9 mouse cellular contexts compared by ENCODE assay signal in genomic region chr8:70487993-70488796, GRCm38 (mm10). TPM values are rescaled to one million over a fixed set of nuclear protein-coding genes. Genes with fewer than 3 reads are reported as not detected.
A peak's percentile ranks its signal among the peaks of the same experiment; 100 is the strongest.
DNase-seq lines count a peak whose midpoint lies in the region; ATAC-seq and TF ChIP-seq lines count a peak whose summit lies in the region.
"Had no signal": no experiment of that assay in that cellular context is flagged by ENCODE, and none has a peak within 500 bp of the region (broad histone marks: within the 10 kb centered on the region; RNA-seq: fewer than 3 reads in every experiment).

No protein-coding gene starts in this region.

- peak overlapping the region; percentile 48 for H3K4me3 ChIP-seq in heart, embryonic 13.5 days
- H3K4me3 ChIP-seq in embryonic facial prominence, embryonic 11.5 days (ENCODE audit: low read depth, low read length) = peak overlapping the region; percentile 8
- H3K4me3 ChIP-seq in intestine, postnatal 0 days (ENCODE audit: low read depth, low read length) = peak overlapping the region; percentile 39
- H3K4me3 ChIP-seq in lung, embryonic 15.5 days = peak overlapping the region; percentile 13
- H3K4me3 ChIP-seq in stomach, embryonic 14.5 days (ENCODE audit: low read depth, low read length) = peak overlapping the region; percentile 26

- H3K4me1 ChIP-seq in heart, embryonic 13.5 days = peaks cover 47% of the 10 kb centered on the region
- H3K4me1 ChIP-seq in embryonic facial prominence, embryonic 11.5 days (ENCODE audit: control insufficient read depth, insufficient read depth, low read length) = peaks cover 13% of the 10 kb centered on the region
- peaks cover 6% of the 10 kb centered on the region; the same call in 1 of the 2 replicates for H3K4me1 ChIP-seq in intestine, postnatal 0 days (replicated peaks; ENCODE audit: control insufficient read depth, insufficient read depth, low read length)
- peaks cover 75% of the 10 kb centered on the region for H3K4me1 ChIP-seq in lung, embryonic 15.5 days
- H3K4me1 ChIP-seq in stomach, embryonic 14.5 days (ENCODE audit: control insufficient read depth, insufficient read depth, low read length) = peaks cover 25% of the 10 kb centered on the region

- peak overlapping the region; percentile 69 for H3K4me2 ChIP-seq in heart, embryonic 13.5 days
- H3K4me2 ChIP-seq in embryonic facial prominence, embryonic 11.5 days (ENCODE audit: low read depth, low read length) = peak overlapping the region; percentile 55
- peak overlapping the region; percentile 65 for H3K4me2 ChIP-seq in intestine, postnatal 0 days (replicated peaks; ENCODE audit: low read depth)
- H3K4me2 ChIP-seq in lung, embryonic 15.5 days = peak overlapping the region; percentile 82
- H3K4me2 ChIP-seq in stomach, embryonic 14.5 days (replicated peaks; ENCODE audit: low read depth, low read length) = peak overlapping the region; percentile 46

- H3K9me3 ChIP-seq in heart, embryonic 13.5 days = no peaks in the 10 kb centered on the region
- no peaks in the 10 kb centered on the region for H3K9me3 ChIP-seq in embryonic facial prominence, embryonic 11.5 days (replicated peaks; ENCODE audit: control insufficient read depth, low read length)
- H3K9me3 ChIP-seq in intestine, postnatal 0 days (ENCODE audit: control insufficient read depth) = no peaks in the 10 kb centered on the region
- no peaks in the 10 kb centered on the region for H3K9me3 ChIP-seq in lung, embryonic 15.5 days
- H3K9me3 ChIP-seq in stomach, embryonic 14.5 days (ENCODE audit: control insufficient read depth, low read depth, low read length) = no peaks in the 10 kb centered on the region

- no peak for TF ChIP-seq CTCF in intestine, postnatal 0 days (IDR thresholded peaks at IDR 0.05; ENCODE audit: low read depth)

- no peak overlapping the region for H3K27ac ChIP-seq in heart, embryonic 13.5 days (replicated peaks)
- no peak overlapping the region; the same call in 1 of the 2 replicates for H3K27ac ChIP-seq in embryonic facial prominence, embryonic 11.5 days (replicated peaks; ENCODE audit: low read depth, low read length)
- no peak overlapping the region for H3K27ac ChIP-seq in intestine, postnatal 0 days (ENCODE audit: low read depth, low read length)
- peak overlapping the region; percentile 97 for H3K27ac ChIP-seq in lung, embryonic 15.5 days
- H3K27ac ChIP-seq in stomach, embryonic 14.5 days (ENCODE audit: low read length) = no peak overlapping the region
- H3K27ac ChIP-seq: macrophage had no signal

- peak overlapping the region; percentile 56 for H3K9ac ChIP-seq in heart, embryonic 13.5 days
- peak overlapping the region; percentile 32; the same call in 1 of the 2 replicates for H3K9ac ChIP-seq in embryonic facial prominence, embryonic 11.5 days (replicated peaks; ENCODE audit: low read length)
- H3K9ac ChIP-seq in intestine, postnatal 0 days (ENCODE audit: low read depth, low read length) = no peak overlapping the region
- peak overlapping the region; percentile 8; the same call in 1 of the 2 replicates for H3K9ac ChIP-seq in lung, embryonic 15.5 days
- no peak overlapping the region for H3K9ac ChIP-seq in stomach, embryonic 14.5 days (replicated peaks; ENCODE audit: low read depth, low read length)

- DNase-seq in heart, adult 8-10 months (ENCODE audit: low spot score) = no peak
- peak; percentile 83 for DNase-seq in embryonic facial prominence, embryonic 11.5 days (ENCODE audit: low spot score)
- DNase-seq in left cerebral cortex, postnatal 4 days = no peak
- no peak for DNase-seq in gastrocnemius, postnatal 4 days (ENCODE audit: low spot score in 2 of 2)

- intact Hi-C loops in left cerebral cortex, postnatal 4 days (cut with DNase I) = no loop called here

- 4% methylated on average over 55 of the region's 55 CpGs for WGBS in heart, embryonic 13.5 days
- WGBS in embryonic facial prominence, embryonic 11.5 days = 2% methylated on average over 54 of the region's 55 CpGs
- 7% methylated on average over 55 of the region's 55 CpGs for WGBS in intestine, postnatal 0 days
- 4% methylated on average over 55 of the region's 55 CpGs for WGBS in lung, embryonic 15.5 days
- 4% methylated on average over 55 of the region's 55 CpGs for WGBS in stomach, embryonic 14.5 days

- H3K36me3 ChIP-seq in heart, embryonic 13.5 days = no peaks in the 10 kb centered on the region
- H3K36me3 ChIP-seq in embryonic facial prominence, embryonic 11.5 days (replicated peaks; ENCODE audit: control insufficient read depth, insufficient read depth, low read depth, low read length) = no peaks in the 10 kb centered on the region
- no peaks in the 10 kb centered on the region for H3K36me3 ChIP-seq in intestine, postnatal 0 days (ENCODE audit: control insufficient read depth, insufficient read depth)
- H3K36me3 ChIP-seq in lung, embryonic 15.5 days = no peaks in the 10 kb centered on the region
- H3K36me3 ChIP-seq in stomach, embryonic 14.5 days (ENCODE audit: control insufficient read depth, insufficient read depth, low read length) = no peaks in the 10 kb centered on the region

- ATAC-seq in heart, embryonic 13.5 days (ENCODE audit: extremely low read depth, insufficient number of reproducible peaks, low FRiP score, low TSS enrichment) = no peak
- peak; percentile 30; the same call in 1 of the 2 replicates for ATAC-seq in embryonic facial prominence, embryonic 11.5 days (replicated peaks; ENCODE audit: insufficient number of reproducible peaks, low FRiP score, low TSS enrichment, low read depth)
- no peak for ATAC-seq in intestine, postnatal 0 days
- ATAC-seq in lung, embryonic 15.5 days (ENCODE audit: borderline replicate concordance, extremely low read depth, low FRiP score, low TSS enrichment) = no peak
- peak; percentile 16; the same call in 1 of the 2 replicates for ATAC-seq in stomach, embryonic 14.5 days (ENCODE audit: insufficient number of reproducible peaks, insufficient read depth, low FRiP score, low read depth)

- peaks cover 100% of the 10 kb centered on the region for H3K27me3 ChIP-seq in heart, embryonic 13.5 days (replicated peaks)
- H3K27me3 ChIP-seq in embryonic facial prominence, embryonic 11.5 days (ENCODE audit: control insufficient read depth, insufficient read depth, low read length) = peaks cover 32% of the 10 kb centered on the region
- H3K27me3 ChIP-seq in intestine, postnatal 0 days (replicated peaks; ENCODE audit: control insufficient read depth, insufficient read depth, low read length) = peaks cover 87% of the 10 kb centered on the region
- peaks cover 95% of the 10 kb centered on the region for H3K27me3 ChIP-seq in lung, embryonic 15.5 days
- H3K27me3 ChIP-seq in stomach, embryonic 14.5 days (ENCODE audit: control insufficient read depth, insufficient read depth, low read length) = peaks cover 76% of the 10 kb centered on the region

RNA-seq across cellular contexts. Expression of gene Tmem59l, which starts 1.0 kb away (rescaled TPM):
- polyA plus RNA-seq in heart, embryonic 13.5 days (2015; fragmentation: Nextera tagmentation; extraction: Ambion mirVana) = 0.45 and 0.76 TPM in 2 replicates
- not detected for total RNA-seq in heart, adult 8-10 months (2022)
- polyA plus RNA-seq in embryonic facial prominence, embryonic 11.5 days (2014; fragmentation: Nextera tagmentation; extraction: Ambion mirVana) = 25.4 and 25.7 TPM in 2 replicates
- polyA plus RNA-seq in intestine, postnatal 0 days (2015; fragmentation: Nextera tagmentation; extraction: Ambion mirVana) = 2.3 and 2.4 TPM in 2 replicates
- polyA plus RNA-seq in lung, embryonic 15.5 days (2015; fragmentation: Nextera tagmentation; extraction: Ambion mirVana) = 6.5 and 6.6 TPM in 2 replicates
- 4.8 and 6.4 TPM in 2 replicates for polyA plus RNA-seq in stomach, embryonic 14.5 days (2014; fragmentation: Nextera tagmentation; extraction: Ambion mirVana)
- total RNA-seq in left cerebral cortex, postnatal 4 days (2021) = 10 to 100 TPM; 65.7 to 80.3 TPM
- total RNA-seq in gastrocnemius, postnatal 4 days (2021) = not detected
- polyA plus RNA-seq: macrophage had no signal

RNA-seq across cellular contexts. Expression of gene Crlf1, which starts 4.8 kb away (rescaled TPM):
- 3.7 and 5.5 TPM in 2 replicates for polyA plus RNA-seq in heart, embryonic 13.5 days (2015; fragmentation: Nextera tagmentation; extraction: Ambion mirVana)
- under 1 TPM in 2 of 4 experiments, not detected in 2; 0.57 to 0.97 TPM for total RNA-seq in heart, adult 8-10 months (2022)
- 63.8 and 64.7 TPM in 2 replicates for polyA plus RNA-seq in embryonic facial prominence, embryonic 11.5 days (2014; fragmentation: Nextera tagmentation; extraction: Ambion mirVana)
- 0.61 and 0.81 TPM in 2 replicates for polyA plus RNA-seq in intestine, postnatal 0 days (2015; fragmentation: Nextera tagmentation; extraction: Ambion mirVana)
- polyA plus RNA-seq in lung, embryonic 15.5 days (2015; fragmentation: Nextera tagmentation; extraction: Ambion mirVana) = 181 and 186 TPM in 2 replicates
- 1.6 and 1.8 TPM in 2 replicates for polyA plus RNA-seq in stomach, embryonic 14.5 days (2014; fragmentation: Nextera tagmentation; extraction: Ambion mirVana)
- total RNA-seq in left cerebral cortex, postnatal 4 days (2021) = 10 to 100 TPM; 22.3 to 32.3 TPM
- 1 to 10 TPM; 3.7 to 4.7 TPM for total RNA-seq in gastrocnemius, postnatal 4 days (2021)
- polyA plus RNA-seq: macrophage had no signal

RNA-seq across cellular contexts. Expression of gene Klhl26, which starts 11.4 kb away (rescaled TPM):
- 11.2 and 12.4 TPM in 2 replicates for polyA plus RNA-seq in heart, embryonic 13.5 days (2015; fragmentation: Nextera tagmentation; extraction: Ambion mirVana)
- total RNA-seq in heart, adult 8-10 months (2022) = 1 to 10 TPM; 8.1 to 9.3 (median 8.4) TPM
- polyA plus RNA-seq in embryonic facial prominence, embryonic 11.5 days (2014; fragmentation: Nextera tagmentation; extraction: Ambion mirVana) = 15.4 and 17.9 TPM in 2 replicates
- polyA plus RNA-seq in intestine, postnatal 0 days (2015; fragmentation: Nextera tagmentation; extraction: Ambion mirVana) = 9.3 and 10.5 TPM in 2 replicates
- 26.2 and 27.1 TPM in 2 replicates for polyA plus RNA-seq in lung, embryonic 15.5 days (2015; fragmentation: Nextera tagmentation; extraction: Ambion mirVana)
- polyA plus RNA-seq in stomach, embryonic 14.5 days (2014; fragmentation: Nextera tagmentation; extraction: Ambion mirVana) = 20.9 and 22.1 TPM in 2 replicates
- total RNA-seq in left cerebral cortex, postnatal 4 days (2021) = 10 to 100 TPM; 26.3 to 28.7 TPM
- total RNA-seq in gastrocnemius, postnatal 4 days (2021) = 1 to 10 TPM; 8.1 to 10.0 TPM

RNA-seq across cellular contexts. Expression of gene Rex1bd, which starts 18.4 kb away (rescaled TPM):
- 116 and 125 TPM in 2 replicates for polyA plus RNA-seq in heart, embryonic 13.5 days (2015; fragmentation: Nextera tagmentation; extraction: Ambion mirVana)
- total RNA-seq in heart, adult 8-10 months (2022) = 100 to 1,000 TPM; 118 to 133 (median 124) TPM
- 126 and 140 TPM in 2 replicates for polyA plus RNA-seq in embryonic facial prominence, embryonic 11.5 days (2014; fragmentation: Nextera tagmentation; extraction: Ambion mirVana)
- polyA plus RNA-seq in intestine, postnatal 0 days (2015; fragmentation: Nextera tagmentation; extraction: Ambion mirVana) = 145 and 148 TPM in 2 replicates
- 120 and 122 TPM in 2 replicates for polyA plus RNA-seq in lung, embryonic 15.5 days (2015; fragmentation: Nextera tagmentation; extraction: Ambion mirVana)
- polyA plus RNA-seq in stomach, embryonic 14.5 days (2014; fragmentation: Nextera tagmentation; extraction: Ambion mirVana) = 132 and 149 TPM in 2 replicates
- total RNA-seq in left cerebral cortex, postnatal 4 days (2021) = 100 to 1,000 TPM; 109 to 116 TPM
- total RNA-seq in gastrocnemius, postnatal 4 days (2021) = 100 to 1,000 TPM; 118 to 119 TPM

RNA-seq across cellular contexts. Expression of gene Uba52, which starts 22.4 kb away (rescaled TPM):
- polyA plus RNA-seq in heart, embryonic 13.5 days (2015; fragmentation: Nextera tagmentation; extraction: Ambion mirVana) = 842 and 891 TPM in 2 replicates
- total RNA-seq in heart, adult 8-10 months (2022) = 1,000 to 10,000 TPM; 1,436 to 1,703 (median 1,558) TPM
- 783 and 884 TPM in 2 replicates for polyA plus RNA-seq in embryonic facial prominence, embryonic 11.5 days (2014; fragmentation: Nextera tagmentation; extraction: Ambion mirVana)
- 805 and 863 TPM in 2 replicates for polyA plus RNA-seq in intestine, postnatal 0 days (2015; fragmentation: Nextera tagmentation; extraction: Ambion mirVana)
- 909 and 953 TPM in 2 replicates for polyA plus RNA-seq in lung, embryonic 15.5 days (2015; fragmentation: Nextera tagmentation; extraction: Ambion mirVana)
- polyA plus RNA-seq in stomach, embryonic 14.5 days (2014; fragmentation: Nextera tagmentation; extraction: Ambion mirVana) = 1,056 and 1,119 TPM in 2 replicates
- 1,000 to 10,000 TPM; 1,115 to 1,131 TPM for total RNA-seq in left cerebral cortex, postnatal 4 days (2021)
- total RNA-seq in gastrocnemius, postnatal 4 days (2021) = 1,000 to 10,000 TPM; 1,604 to 1,674 TPM

Comparison
In these comparisons a context has a peak if more than half of its experiments do, and no peak if none do; other contexts are left out.
1. ATAC-seq: peak in embryonic facial prominence, embryonic 11.5 days (single experiment) and stomach, embryonic 14.5 days (single experiment); none in heart, embryonic 13.5 days (single experiment), intestine, postnatal 0 days (single experiment) and lung, embryonic 15.5 days (single experiment).
2. H3K9ac ChIP-seq: peak in heart, embryonic 13.5 days (single experiment), embryonic facial prominence, embryonic 11.5 days (single experiment) and lung, embryonic 15.5 days (single experiment); none in intestine, postnatal 0 days (single experiment) and stomach, embryonic 14.5 days (single experiment).
3. Peak in every context shown above with its lines, with median percentiles within 50 percentile points of each other: H3K4me2 ChIP-seq and H3K4me3 ChIP-seq.